Mouse (Mus musculus) liver, embryonic 14.5 days (tissue): ENCODE results near the gene Fgd6.

Source experiments
- CTCF ChIP-seq: IDR thresholded peaks from 2 replicates; pipeline ENCODE4 v1.5.1; 2016; ENCODE audit warnings: antibody characterized with exemption, low read depth, control low read depth
- EP300 ChIP-seq: IDR thresholded peaks from 2 replicates; pipeline ENCODE4 v1.6.1; 2016; ENCODE audit warnings: antibody characterized with exemption, low read depth

GRCm38 (mm10) chr10:94161051-94161765 is 125.4 kb downstream of the Fgd6 start:
- TF ChIP-seq CTCF: no peak
- no peak for TF ChIP-seq EP300
